Mouse (Mus musculus) embryo, embryonic 10.5 days (tissue): ENCODE measurements around the gene Duox1.
"Not testable (repeated sequence)": the region's sequence is repeated elsewhere in the genome, so short reads cannot be mapped to it uniquely, and the experiment has no call there.

Experiments
- DNase-seq: peaks from one replicate; pipeline ENCODE4 v3.0.0-alpha.2; 2015; ENCODE audit warnings: low spot score

Gene Duox1

DNA sequence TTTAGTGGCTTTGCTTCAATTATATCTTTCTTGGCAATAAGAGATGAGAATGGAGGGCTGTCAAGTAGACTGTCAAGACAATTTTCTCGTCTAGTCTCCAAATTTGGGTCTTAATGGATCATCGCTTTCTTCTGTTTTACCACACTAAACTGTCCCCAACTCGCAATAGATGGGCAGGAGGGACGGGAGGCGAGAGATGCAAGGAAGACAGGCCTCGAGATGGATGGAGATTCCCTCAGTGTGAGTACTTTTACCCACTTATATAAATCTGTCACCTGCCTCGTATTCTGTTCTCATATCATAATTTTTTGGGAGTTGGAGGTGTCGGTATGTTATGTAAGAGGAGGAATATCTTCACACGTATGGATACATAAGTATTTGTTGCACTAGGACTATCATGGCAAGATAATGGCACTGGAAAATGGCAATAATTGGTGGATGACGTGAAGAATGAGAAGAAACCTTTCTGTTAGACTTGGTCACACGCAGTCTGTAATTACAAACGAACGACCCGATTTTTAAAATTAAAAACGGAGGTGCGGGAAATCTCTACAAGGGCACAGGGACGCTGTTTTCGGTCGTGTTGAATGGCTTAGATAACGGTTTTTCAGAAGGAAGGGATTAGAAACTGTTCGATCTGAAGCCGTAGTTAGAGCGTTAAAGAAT is 59.3 kb downstream of the Duox1 start:
- DNase-seq: peak; percentile 56

DNA sequence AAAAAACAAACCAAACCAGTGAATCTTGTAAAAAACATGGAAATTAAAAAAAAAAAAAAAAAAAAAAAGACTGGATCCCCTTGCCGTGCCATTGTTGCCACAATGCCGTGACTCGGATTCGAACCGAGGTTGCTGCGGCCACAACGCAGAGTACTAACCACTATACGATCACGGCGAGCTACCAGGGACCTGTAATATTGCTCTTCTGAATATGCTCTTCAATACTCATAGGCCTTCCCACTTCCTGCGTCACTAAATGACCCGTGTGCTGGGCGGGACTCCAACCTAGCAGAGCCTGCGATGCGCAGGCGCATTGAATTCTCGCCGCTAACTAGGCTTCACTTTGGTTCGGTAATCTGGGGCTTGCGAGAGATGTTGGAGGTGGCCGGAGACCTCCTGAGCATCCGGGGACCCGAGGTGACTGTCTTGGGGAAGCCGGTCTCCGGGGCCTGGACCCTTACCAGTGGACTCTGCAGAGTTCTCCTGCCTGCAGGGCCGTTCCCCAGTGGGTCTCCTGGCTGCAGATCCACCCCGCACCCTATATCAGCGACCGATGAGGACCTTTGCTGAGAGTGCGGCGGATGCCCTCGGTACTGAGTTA is 60.0 kb downstream of the Duox1 start:
- peak; percentile 99 for DNase-seq

DNA sequence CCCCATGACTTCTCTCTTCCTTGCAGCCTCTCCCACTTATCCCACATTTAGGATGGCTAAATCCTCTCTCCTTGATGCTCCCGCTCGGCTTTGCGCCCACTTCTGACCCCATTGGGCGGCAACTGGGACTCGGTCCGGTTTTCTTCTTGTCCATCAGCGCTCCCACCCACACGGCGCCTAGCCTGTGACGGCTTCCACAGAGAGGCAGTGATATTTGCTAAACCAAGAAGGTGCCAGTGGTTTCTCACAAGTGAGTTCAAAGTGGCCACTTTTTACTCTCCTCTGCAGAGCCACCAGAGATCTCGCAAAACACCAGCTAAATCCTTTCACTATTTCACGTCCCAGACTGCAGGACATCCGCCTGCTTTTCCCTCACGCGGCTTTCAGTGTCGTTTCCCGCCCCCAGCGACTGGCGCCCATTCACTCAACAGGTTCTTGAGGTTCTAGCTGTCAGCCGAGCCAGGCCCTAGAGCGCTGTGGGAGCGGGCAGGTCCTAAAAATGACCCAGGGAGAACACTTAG is 60.6 kb downstream of the Duox1 start:
- DNase-seq: peak; percentile 79

DNA sequence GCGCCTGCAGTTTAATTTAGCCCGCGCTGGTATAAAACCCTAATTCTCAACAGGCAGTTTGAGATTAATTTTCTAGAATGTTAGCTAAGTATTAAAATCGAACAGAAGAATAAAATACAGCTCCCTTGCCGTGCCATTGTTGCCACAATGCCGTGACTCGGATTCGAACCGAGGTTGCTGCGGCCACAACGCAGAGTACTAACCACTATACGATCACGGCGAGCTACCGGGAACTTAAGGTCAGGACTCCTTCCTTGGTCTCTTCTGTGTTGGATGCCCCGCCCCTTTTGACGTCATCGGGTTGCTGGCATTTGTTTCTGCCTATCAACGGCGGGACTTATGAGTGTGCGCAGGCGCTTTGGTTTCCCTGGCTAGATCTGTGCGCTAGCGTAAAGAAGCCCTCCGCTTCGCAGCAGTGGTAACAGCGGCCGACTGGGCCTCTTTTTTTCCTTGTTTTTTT is 61.8 kb downstream of the Duox1 start:
- DNase-seq: peak; percentile 98

DNA sequence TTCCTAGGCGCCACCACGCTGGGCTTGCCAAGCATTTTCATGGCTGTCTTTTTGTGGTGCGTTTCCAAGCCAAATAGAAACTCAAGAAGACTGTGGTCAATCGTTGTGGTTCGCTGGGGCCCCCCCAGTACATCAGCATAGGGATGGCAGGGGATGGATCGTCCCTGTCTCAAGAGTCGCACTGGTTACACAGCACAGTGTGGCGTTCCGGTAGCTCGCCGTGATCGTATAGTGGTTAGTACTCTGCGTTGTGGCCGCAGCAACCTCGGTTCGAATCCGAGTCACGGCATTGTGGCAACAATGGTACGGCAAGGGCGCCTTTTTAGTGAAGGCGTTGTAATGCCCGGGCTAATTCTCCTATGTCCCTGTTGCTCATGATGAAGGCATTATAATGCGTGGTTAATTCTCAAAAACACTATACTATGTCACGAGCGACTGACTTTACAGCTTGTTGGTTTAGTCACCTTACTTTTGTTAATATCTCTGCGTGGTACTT is 62.3 kb downstream of the Duox1 start:
- DNase-seq: peak; percentile 93

DNA sequence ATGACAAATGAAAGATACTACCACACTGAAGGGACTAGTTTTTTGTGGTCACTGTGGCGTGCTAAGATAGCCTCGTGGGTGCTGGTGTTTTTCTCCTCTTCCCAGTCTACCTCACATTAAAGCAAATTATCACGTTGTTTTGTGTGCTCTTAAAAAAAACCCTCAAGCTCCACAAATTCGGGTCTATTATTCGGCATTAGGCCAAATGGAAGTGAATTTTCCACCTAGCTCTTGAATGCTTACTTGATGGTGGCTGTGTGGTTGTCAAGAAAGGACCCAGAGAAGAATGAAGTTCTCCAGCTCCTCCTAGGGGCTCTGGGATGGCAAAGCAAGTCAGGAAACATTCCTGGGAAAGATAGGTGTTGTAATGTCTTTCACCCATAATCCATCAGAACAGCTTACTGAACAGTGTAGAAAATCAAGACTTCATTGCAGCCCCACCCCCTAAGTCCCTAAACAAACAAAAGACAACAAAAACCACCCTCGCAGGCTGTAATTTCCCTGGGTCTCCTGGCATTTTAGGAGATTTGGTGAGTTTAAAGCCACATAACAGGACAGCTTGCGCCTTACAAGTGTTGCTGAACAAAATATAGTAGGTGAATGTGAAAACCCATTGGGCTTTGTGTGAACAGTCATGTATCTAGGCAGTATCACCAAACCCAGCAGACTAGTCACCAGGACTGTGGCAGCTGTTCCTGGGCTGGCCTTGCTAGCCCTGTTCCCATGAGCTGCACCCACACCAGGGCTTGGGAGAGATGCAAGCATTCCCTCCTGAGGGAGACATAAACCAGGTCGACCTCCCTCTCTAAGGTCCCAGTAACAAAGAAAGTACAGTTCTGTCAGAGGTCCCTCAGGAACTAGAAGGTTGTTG is 63.2 kb downstream of the Duox1 start:
- peak; percentile 85 for DNase-seq

DNA sequence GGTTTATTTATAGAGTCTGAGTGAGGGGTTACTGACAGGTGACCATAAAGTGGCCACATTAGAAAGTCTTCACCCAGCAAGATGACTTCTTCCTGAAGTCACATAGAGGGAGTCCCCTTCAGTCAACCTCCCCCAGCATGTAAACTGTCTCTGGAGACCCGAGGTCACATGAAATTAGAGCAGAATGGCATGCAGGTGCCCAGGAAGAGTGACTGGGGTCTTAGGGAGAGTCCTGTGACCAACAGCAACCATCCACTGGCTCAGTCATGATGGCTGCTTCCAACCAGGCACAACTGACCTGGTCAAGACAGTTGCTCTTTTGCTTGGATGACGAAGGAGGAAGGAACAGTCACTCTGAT is 63.8 kb downstream of the Duox1 start:
- no peak for DNase-seq

DNA sequence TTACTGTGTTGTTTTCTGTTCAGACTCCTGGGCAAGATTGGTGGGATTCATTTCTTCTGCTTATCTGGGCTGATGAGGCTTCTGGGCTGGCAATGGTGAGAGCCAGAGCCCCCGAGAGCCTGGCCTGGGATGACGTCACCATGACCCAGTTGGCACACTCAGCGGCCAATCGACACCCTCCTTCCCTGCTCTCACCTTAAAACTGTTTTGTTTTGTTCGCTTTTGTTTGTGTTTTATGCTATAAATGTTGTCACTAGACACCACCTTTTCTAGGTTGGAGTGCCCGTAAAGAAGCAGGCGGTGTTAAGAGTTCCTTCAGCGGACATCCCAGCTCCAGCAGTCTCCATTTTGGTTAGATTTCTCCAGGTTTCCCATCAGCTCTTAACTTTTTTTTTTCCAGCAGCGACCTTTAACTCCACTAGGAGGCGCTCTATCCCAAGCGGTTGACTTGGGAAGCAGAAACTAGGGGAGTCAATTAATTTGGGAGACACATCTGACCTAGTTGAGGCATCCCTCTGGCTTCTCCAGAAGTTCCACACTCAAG is 65.4 kb downstream of the Duox1 start:
- DNase-seq: peak; percentile 87

DNA sequence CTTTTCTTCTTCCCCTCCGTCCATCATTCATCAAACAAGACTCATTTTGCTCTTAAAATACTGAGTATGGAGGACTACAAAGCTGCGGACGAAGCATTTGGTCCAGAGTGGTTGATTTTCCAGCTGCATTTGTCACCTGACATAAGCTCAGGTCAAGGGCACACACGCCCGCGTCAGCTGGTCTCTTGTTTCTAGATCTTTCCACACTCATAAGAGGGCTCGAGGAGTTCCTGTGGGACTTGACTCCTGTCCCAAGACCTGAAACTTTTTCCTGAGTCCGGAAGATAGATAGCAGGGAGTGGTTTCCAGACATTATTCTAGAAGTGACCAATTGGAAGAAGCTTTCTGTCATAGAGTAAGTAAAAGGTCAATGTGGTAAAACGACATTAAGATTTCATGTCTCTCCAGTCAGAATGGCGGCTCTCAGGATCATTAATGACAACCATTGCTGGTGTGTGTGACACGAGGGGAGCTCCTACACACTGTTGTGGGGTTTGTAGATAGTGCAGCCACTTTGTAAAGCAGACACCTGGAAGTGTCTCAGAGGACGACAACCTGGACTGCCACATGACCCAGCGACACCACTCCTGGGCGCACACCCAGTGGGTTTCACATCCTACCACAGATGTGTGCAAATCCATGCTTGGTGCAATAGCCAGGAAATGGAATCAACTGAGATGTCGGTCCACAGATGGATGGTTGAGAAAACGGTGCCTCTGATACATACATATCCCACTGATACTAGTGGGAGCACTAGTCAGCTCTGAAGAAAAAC is 66.0 kb downstream of the Duox1 start:
- no peak for DNase-seq

DNA sequence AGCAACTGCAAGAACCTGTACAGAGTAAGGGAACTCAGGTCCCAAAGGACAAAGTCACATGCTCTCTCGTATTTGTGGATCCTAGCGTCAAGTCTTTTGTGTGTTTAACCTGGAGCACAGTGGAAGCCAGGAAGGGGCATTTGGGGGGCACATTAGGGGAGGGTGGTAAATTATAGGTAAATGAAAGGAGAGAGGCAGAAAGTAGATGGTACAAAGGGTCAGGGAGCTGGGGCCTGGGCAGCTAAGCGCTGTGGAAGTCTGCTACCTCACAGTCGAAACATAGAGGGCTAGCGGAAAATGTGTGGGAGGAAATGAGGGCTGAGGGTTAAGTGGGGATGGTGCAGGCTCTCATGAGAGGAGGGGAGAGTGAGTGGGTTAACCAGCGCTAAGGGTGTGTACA is 66.6 kb downstream of the Duox1 start:
- DNase-seq: no peak

DNA sequence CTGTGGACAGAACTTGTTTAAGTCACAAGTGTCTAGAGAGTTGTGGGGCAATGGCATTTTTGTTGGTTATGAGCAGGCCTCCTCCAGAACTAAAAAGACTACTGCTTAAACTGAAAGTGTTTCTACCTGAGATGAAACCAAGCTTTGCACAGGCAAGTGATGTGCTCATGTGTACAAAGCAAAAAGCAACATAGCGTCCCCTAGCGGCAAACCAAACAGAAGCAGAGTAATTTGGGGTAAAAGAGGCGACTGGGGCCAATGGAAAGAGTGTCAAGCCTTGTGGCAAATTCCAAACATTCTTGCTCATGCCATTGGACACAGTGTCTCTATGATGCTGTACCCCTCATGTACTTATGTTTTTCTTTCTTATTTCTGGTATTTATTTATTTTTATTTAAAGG is 69.6 kb downstream of the Duox1 start:
- no peak for DNase-seq

DNA sequence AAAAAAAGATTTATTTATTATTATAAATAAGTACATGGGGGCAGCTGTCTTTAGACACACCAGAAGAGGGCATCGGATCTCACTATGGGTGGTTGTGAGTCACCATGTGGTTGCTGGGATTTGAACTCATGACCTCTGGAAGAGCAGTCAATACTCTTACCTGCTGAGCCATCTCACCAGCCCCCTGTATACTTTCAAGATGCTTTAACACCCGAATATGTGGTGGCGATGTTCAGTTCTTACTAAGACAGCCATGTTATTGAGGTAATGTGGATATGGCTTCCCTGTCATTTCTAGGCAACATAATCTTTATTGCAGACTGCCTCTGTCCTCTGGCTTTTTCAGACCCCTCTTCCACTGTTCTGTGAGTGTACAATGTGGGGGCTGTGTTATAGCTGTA is 71.7 kb downstream of the Duox1 start:
- not testable (repeated sequence) for DNase-seq

DNA sequence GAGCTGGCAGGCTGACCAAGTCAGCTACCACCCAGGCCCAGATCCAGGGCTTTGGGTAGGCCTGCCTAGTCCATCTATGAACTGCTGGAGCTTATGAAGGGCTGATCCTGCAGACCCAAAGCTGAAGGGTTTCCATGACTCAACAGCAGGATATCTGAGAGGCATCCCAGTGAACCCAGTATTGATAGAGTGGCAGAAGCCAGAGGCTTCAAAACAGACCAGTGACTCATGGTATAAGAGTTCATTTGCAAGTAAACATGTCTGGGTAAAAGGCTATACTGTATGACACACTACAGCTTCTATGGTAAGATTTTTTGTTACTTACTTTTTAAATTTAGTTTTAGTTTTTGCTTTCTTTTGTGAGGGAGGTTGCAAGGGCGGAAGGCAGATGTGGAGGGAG is 80.7 kb downstream of the Duox1 start:
- DNase-seq: no peak
